Mouse (Mus musculus): ENCODE data around the gene Pla2g5. TPM values are rescaled to one million over a fixed set of nuclear protein-coding genes. Genes with fewer than 3 reads are reported as not detected.

The Pla2g5 gene
- polyA plus RNA-seq, 1 experiment from 2014 or later, result not detected

DNA sequence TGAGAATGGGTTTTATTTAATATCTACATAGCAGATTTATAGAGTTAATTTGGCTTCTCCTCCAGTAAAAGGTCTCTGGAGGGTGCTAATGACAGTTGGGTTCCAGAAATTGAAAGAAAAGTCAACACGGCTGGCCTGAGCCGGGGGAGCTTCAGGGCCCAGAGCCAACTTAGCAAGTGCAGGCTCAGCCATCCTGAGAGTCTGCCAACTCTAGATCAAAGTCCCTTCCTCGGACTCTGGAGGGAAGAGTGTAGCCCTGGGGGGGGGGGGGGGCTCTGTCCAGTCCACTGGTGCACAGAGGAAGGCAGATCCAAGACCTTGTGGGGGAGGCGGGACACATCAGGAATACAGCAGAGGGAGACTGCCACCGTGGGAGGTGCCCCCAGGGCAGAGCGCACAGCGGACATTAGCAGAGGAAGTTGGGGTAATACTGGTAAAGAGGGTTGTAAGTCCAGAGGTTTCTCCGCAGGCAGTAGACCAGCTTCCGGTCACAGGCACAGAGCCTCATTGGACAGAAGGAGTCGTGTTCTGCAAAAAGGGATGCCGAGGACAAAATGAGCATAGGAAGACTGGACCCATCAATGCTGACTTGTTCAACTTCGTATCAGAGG, 63.0 kb downstream of the Pla2g5 start:
- H3K27ac ChIP-seq (ENCODE audit: low read length), result no peak overlapping the region
- no peak; the same call in 1 of the 2 replicates for ATAC-seq
- no peaks in the 10 kb centered on the region for H3K36me3 ChIP-seq (ENCODE audit: insufficient read depth, low read length)
- no peaks in the 10 kb centered on the region for H3K27me3 ChIP-seq (replicated peaks; ENCODE audit: insufficient read depth, low read length)
- H3K4me3 ChIP-seq (ENCODE audit: low read depth, low read length), result no peak overlapping the region
- H3K4me2 ChIP-seq (replicated peaks; ENCODE audit: low read depth, low read length), result 0 out of 2 replicates have a peak overlapping the region, but pooled peaks have one; percentile 14
- WGBS, result 50% methylated on average over 12 of the region's 12 CpGs
- DNase-seq (ENCODE audit: low spot score), result peak; percentile 20
- TF ChIP-seq EP300 (IDR thresholded peaks at IDR 0.05) (no peak), CTCF (IDR thresholded peaks at IDR 0.05) (no peak)
- no peaks in the 10 kb centered on the region for H3K4me1 ChIP-seq (ENCODE audit: insufficient read depth, low read depth, low read length)
- no peaks in the 10 kb centered on the region for H3K9me3 ChIP-seq (ENCODE audit: low read length)
- H3K9ac ChIP-seq (replicated peaks; ENCODE audit: low read depth), result no peak overlapping the region

DNA sequence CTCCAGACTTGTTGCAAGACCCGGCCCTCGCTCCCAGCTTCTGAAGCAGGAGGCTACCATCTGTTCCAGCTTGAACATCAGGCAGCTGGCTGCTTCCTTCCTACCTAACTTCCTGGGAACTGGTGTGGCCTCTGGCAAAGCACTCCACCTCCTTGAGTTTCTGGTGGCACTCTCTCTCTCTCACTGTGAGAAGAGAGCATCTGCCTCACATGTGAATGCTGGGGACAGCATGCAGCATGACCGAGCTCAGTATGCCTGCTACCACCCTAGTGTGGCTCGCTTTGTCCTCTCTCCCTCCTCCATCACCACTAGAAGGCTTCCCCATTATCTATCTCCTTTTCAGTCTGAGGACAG, 66.1 kb downstream of the Pla2g5 start:
- no peak overlapping the region for H3K4me2 ChIP-seq (replicated peaks; ENCODE audit: low read depth, low read length)

DNA sequence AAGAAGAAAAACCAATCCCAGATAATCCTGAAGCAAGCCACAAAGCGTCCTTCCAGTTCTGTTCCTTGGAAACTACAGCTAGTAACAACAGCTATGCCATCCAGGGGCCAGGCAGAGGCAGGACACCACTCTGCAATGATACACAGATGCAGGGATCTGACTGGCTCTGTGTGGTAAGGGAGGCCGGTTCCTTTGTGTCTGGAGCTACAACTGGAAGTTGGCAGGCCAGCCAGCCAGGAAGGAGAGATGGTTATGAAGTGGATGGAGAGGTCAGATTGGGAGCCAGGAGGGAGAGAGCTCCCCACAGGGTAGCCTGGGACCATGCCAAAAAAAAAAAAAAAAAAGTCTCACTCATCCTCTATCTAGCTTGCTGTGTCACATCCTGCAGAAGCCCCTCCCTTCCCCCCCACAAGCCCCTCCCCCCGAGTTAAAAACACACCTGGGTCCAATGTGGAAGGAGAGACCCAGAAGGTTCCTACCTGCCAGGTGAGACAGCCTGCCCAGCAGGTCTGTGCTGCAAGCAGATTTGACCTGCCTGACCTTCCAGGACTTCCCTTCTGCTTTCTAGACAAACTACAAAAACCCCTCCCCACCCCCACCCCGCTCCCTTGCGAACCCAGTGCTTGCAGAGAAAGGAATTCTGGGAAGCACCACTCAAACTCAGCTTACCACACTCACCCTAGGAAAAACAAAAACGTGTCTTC, 66.6 kb downstream of the Pla2g5 start:
- Histone ChIP-seq H3K4me1 (ENCODE audit: insufficient read depth, low read depth, low read length) (no peaks in the 10 kb centered on the region), H3K9me3 (ENCODE audit: low read length) (no peaks in the 10 kb centered on the region), H3K4me2 (replicated peaks; ENCODE audit: low read depth, low read length) (no peak overlapping the region), H3K27me3 (replicated peaks; ENCODE audit: insufficient read depth, low read length) (no peaks in the 10 kb centered on the region), H3K36me3 (ENCODE audit: insufficient read depth, low read length) (no peaks in the 10 kb centered on the region), H3K9ac (replicated peaks; ENCODE audit: low read depth) (no peak overlapping the region), H3K4me3 (ENCODE audit: low read depth, low read length) (no peak overlapping the region), H3K27ac (ENCODE audit: low read length) (no peak overlapping the region)
- 33% methylated on average over 6 of the region's 6 CpGs for WGBS
- TF ChIP-seq CTCF (IDR thresholded peaks at IDR 0.05) (no peak), EP300 (IDR thresholded peaks at IDR 0.05) (no peak)
- DNase-seq (ENCODE audit: low spot score) (peak; percentile 13), ATAC-seq (0 out of 2 replicates have a peak, but pooled peaks have one; percentile 6)

More for the DNA sequence above, 66.1 kb downstream of the Pla2g5 start:
- no peak for TF ChIP-seq CTCF (IDR thresholded peaks at IDR 0.05)
- TF ChIP-seq EP300 (IDR thresholded peaks at IDR 0.05), result no peak
- H3K4me3 ChIP-seq (ENCODE audit: low read depth, low read length), result no peak overlapping the region
- no peaks in the 10 kb centered on the region for H3K4me1 ChIP-seq (ENCODE audit: insufficient read depth, low read depth, low read length)
- no peak overlapping the region for H3K27ac ChIP-seq (ENCODE audit: low read length)
- DNase-seq (ENCODE audit: low spot score) (no peak), ATAC-seq (no peak)
- H3K36me3 ChIP-seq (ENCODE audit: insufficient read depth, low read length), result no peaks in the 10 kb centered on the region
- H3K27me3 ChIP-seq (replicated peaks; ENCODE audit: insufficient read depth, low read length), result no peaks in the 10 kb centered on the region
- no peaks in the 10 kb centered on the region for H3K9me3 ChIP-seq (ENCODE audit: low read length)
- H3K9ac ChIP-seq (replicated peaks; ENCODE audit: low read depth), result no peak overlapping the region
- 57% methylated on average over 4 of the region's 4 CpGs for WGBS

DNA sequence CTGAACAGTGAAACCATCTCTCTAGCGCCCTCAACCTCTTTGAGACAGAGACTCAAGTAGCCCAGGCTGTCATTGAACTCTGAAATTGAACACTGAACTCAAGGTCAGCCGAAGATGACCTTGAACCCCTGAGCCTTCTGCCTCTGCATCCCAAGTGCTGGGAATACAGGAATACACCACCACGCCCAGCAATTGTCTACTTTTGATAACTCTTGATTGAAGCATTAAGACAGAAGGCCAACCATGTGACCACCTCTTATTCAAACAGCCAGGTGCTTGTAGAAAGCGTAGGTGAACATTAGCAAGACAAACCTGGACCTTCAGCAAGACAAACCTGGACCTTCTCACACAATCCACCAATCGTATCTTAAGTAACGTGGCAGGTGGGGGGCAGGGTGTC, 68.9 kb downstream of the Pla2g5 start:
- H3K27me3 ChIP-seq (replicated peaks; ENCODE audit: insufficient read depth, low read length), result no peaks in the 10 kb centered on the region
- no peak for ATAC-seq
- 84% methylated on average over 6 of the region's 6 CpGs for WGBS
- no peaks in the 10 kb centered on the region for H3K36me3 ChIP-seq (ENCODE audit: insufficient read depth, low read length)
- no peaks in the 10 kb centered on the region for H3K4me1 ChIP-seq (ENCODE audit: insufficient read depth, low read depth, low read length)
- no peak overlapping the region for H3K9ac ChIP-seq (replicated peaks; ENCODE audit: low read depth)
- no peak overlapping the region for H3K4me3 ChIP-seq (ENCODE audit: low read depth, low read length)
- TF ChIP-seq CTCF (IDR thresholded peaks at IDR 0.05), result no peak
- no peak for TF ChIP-seq EP300 (IDR thresholded peaks at IDR 0.05)
- no peak for DNase-seq (ENCODE audit: low spot score)
- no peak overlapping the region for H3K27ac ChIP-seq (ENCODE audit: low read length)
- H3K9me3 ChIP-seq (ENCODE audit: low read length), result no peaks in the 10 kb centered on the region
- H3K4me2 ChIP-seq (replicated peaks; ENCODE audit: low read depth, low read length), result no peak overlapping the region

DNA sequence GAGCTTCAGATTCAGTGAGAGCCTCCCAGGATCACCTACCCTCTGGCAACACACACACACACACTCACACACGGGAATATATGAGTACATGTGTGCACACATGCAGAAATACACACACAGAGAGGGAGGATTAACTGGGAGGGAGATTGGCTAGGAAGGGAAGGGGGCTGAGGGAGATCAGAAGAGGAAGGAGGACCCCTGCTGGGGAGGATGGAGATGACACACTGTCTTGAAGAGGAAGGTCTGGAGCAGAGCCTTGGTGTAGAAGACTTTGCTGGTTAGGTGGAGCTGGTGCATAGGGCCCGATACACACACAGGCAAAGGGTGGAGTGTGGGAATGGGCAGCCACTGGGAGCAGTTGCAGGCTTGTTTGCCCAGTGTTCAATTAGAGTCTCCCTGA, 70.0 kb downstream of the Pla2g5 start:
- no peaks in the 10 kb centered on the region for H3K9me3 ChIP-seq (ENCODE audit: low read length)
- H3K9ac ChIP-seq (replicated peaks; ENCODE audit: low read depth), result no peak overlapping the region
- H3K4me2 ChIP-seq (replicated peaks; ENCODE audit: low read depth, low read length), result no peak overlapping the region
- DNase-seq (ENCODE audit: low spot score) (peak; percentile 67), ATAC-seq (peak; percentile 47; the same call in 1 of the 2 replicates)
- TF ChIP-seq CTCF (IDR thresholded peaks at IDR 0.05) (peak; percentile 77), EP300 (IDR thresholded peaks at IDR 0.05) (no peak)
- no peak overlapping the region for H3K4me3 ChIP-seq (ENCODE audit: low read depth, low read length)
- no peaks in the 10 kb centered on the region for H3K27me3 ChIP-seq (replicated peaks; ENCODE audit: insufficient read depth, low read length)
- no peak overlapping the region for H3K27ac ChIP-seq (ENCODE audit: low read length)
- no peaks in the 10 kb centered on the region for H3K4me1 ChIP-seq (ENCODE audit: insufficient read depth, low read depth, low read length)
- 61% methylated on average over 2 of the region's 2 CpGs for WGBS
- no peaks in the 10 kb centered on the region for H3K36me3 ChIP-seq (ENCODE audit: insufficient read depth, low read length)

DNA sequence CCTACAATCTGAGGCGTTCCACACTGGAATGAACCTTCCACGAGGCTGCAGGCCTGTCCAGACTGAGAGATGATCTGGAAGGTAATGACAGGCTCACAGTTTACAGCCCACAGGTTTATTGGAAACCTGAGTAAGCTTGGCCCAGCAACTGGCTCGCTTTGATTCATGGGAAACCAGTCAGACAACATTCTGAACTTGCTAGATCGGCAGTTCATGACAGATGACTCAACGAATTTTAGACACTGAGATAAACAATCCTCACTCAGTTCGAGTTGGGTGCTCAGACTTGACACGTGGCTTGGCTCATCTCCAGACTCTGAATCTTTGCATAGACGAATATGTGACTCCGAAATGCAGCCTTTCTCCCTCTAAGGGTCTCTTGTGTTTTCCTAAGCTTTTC, 70.7 kb downstream of the Pla2g5 start:
- peak; percentile 63 for ATAC-seq
- peak; percentile 71 for DNase-seq (ENCODE audit: low spot score)
- Histone ChIP-seq H3K4me2 (replicated peaks; ENCODE audit: low read depth, low read length) (no peak overlapping the region), H3K27me3 (replicated peaks; ENCODE audit: insufficient read depth, low read length) (no peaks in the 10 kb centered on the region), H3K4me1 (ENCODE audit: insufficient read depth, low read depth, low read length) (no peaks in the 10 kb centered on the region), H3K9me3 (ENCODE audit: low read length) (no peaks in the 10 kb centered on the region), H3K36me3 (ENCODE audit: insufficient read depth, low read length) (no peaks in the 10 kb centered on the region), H3K27ac (ENCODE audit: low read length) (no peak overlapping the region; the same call in 1 of the 2 replicates), H3K9ac (replicated peaks; ENCODE audit: low read depth) (no peak overlapping the region), H3K4me3 (ENCODE audit: low read depth, low read length) (no peak overlapping the region)
- WGBS, result 15% methylated on average over 9 of the region's 9 CpGs
- TF ChIP-seq EP300 (IDR thresholded peaks at IDR 0.05) (no peak), CTCF (IDR thresholded peaks at IDR 0.05) (no peak)

Measured in lung, postnatal 0 days (tissue).